Mouse (Mus musculus) lung, postnatal 36 days (tissue): Measurements from ENCODE around the gene Nfib.

Experiments used
- DNase-seq: peaks from one replicate; pipeline ENCODE4 v3.0.0; 2022; ENCODE audit warnings: mixed read lengths

Gene Nfib

DNA sequence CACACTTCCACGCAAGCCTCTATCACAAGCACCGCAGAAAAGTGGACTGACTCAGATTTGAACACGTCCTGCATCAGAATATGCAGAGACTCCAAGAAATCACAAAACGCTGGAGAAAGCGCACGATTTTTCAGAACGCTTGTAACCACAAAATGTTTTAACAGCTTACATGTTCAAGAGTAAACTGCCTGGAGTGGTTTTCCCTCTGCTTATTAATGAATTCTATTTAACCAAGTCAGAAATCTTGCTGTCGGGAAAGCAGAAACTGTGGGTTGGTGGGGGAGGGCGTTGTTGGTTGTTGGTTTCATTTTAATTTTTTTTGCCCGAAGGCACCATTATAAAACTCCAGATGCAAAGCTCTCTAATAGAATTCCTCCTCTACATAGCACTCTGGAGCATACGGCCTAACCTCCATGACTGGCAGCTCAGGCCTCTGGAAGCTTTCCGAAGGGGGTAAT lies 82.4 kb downstream of the Nfib start:
- no peak for DNase-seq

- DNase-seq = peak; percentile 83
These were observed 83.2 kb downstream of the Nfib start for GRCm38 (mm10) chr4:82622321-82622836.

DNA sequence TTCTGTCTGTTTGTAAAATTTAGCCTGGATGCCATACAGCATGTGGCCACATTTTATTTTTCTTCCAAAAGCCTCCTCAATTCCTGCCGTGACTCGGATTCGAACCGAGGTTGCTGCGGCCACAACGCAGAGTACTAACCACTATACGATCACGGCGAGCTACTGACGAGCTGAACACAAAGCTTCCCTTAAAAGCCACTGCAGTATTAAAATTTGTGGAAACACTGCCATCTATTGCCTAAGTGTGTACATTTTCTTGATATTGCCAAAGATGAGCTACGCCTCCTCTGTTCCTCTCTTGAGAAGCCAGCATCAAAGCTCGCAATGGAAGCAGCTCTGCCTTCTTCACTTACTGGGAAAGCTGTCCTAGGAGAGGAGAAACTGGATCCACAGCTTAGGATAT lies 86.0 kb downstream of the Nfib start:
- peak; percentile 42 for DNase-seq

- DNase-seq = peak; percentile 25
These were observed 86.5 kb downstream of the Nfib start for GRCm38 (mm10) chr4:82619003-82619402.

- no peak for DNase-seq
These were observed 88.3 kb downstream of the Nfib start for GRCm38 (mm10) chr4:82617257-82617656.

GRCm38 (mm10) chr4:82615712-82616111 lies 89.8 kb downstream of the Nfib start:
- no peak for DNase-seq

GRCm38 (mm10) chr4:82614466-82614805 lies 91.1 kb downstream of the Nfib start:
- DNase-seq = no peak

DNA sequence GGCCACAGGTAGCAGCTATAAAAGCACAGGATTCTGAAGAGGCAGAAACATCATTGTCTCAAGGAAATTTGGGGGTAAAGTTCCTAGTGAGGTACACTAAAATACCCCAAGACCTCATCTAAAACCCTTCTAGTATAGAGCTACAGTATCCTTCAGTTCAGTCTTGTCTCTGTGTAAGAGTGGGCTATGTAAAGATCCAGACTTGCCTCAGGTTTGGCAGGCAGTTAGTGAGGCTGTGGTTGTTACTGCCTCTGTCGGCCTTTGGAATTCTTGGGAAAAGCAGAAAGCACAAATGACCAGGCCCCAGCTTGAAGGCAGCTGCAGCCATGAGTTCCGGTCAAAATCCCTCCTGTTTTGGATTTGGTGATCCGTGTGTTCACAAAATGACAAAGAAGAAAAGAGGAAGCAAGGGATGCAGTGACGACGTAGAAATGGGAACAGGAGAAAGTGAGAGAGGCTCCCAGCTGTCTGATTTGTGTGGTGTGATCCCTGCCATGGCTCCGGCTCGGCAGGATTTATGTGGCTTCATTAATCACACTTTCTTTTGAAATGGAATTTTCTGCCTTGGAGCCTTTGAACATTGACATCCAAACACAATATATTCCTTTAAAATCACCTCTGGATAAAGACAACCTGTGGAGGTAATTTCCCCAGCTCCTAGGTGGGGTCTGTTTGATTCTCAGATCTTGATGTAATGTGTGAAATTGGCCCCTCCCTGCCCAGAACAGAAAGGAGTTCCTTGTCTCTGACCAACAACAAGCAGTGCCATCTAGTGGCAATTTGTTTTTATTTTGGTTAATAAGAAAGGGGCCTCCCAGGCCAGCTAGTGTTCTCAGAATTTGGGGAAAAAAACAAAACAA lies 91.7 kb downstream of the Nfib start:
- DNase-seq = peak; percentile 78

DNA sequence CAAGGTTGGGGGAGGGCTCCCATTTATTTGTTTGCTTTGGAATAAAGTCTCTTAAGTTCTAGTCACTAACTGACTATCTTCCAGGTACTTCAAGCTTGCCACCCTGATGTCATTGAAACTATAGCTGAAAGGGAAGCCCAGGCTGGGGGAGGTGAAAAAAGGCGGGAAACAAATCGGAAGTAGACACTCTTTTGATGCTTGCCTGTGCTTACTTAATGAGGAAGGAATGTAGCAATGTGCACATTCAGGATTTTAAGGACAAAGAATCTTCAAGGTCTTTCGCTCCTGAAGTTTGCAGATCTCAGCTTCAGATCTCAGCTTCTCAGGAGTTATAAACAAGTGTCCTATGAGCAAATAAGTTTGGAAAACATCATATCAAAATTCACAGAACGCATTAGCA lies 95.9 kb downstream of the Nfib start:
- no peak for DNase-seq

GRCm38 (mm10) chr4:82608768-82609610 lies 96.6 kb downstream of the Nfib start:
- DNase-seq = no peak

GRCm38 (mm10) chr4:82607266-82607665 lies 98.3 kb downstream of the Nfib start:
- no peak for DNase-seq

GRCm38 (mm10) chr4:82606351-82606750 lies 99.2 kb downstream of the Nfib start:
- DNase-seq = no peak

DNA sequence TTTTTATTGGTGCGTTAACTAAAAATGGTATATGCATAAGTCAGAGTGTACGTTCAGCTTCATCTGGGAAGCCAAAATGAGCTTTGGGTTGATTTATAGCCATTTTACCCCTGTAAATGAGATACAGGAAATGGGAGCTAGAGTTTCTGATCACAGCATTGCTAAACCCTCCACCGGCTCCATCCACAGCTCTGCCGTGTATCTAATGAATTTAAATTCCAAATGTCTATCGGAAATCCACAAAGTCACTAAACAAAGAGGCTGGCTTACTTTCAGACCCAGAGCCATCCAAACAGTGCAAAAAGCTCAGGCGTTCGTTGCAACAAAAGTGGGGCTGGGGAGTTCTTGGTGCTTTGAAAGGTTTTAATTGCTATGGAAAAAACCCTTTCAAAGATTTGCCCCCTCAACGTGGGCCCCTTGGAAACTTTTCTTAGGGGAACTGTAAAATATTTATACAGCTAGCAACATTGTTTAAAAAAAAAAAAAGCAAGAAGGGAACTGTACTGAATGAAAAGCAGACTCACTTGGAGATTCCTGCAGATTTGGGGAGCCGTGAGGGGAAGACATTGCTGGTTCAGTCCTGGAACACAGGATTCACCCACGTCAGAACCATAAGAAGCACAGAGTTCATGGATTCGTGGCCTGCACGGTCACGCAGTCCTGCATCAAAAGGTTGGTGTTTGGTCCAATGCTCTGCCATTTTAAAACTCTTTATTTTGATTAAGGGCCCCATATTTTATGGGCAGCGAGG lies 100.3 kb downstream of the Nfib start:
- DNase-seq = no peak

GRCm38 (mm10) chr4:82604501-82604900 lies 101.0 kb downstream of the Nfib start:
- no peak for DNase-seq

DNA sequence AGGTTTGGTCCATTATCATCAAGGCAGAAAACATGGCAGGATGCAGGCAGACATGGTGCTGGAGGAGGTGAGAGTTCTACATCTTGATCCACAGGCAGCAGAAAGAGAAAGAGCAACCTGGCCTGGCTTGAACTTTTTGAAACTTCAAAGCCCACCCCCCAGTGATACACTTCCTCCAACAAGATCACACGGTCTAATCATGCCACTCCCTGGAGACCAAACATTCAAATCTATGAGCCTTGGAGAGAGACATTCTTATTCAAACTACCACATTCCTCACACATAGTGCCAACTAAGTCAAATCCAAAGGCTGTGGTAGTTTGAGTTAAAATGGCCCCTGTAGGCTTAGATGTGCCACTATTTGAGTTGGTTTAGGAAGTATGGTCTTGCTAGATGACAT lies 104.9 kb downstream of the Nfib start:
- DNase-seq = no peak

DNA sequence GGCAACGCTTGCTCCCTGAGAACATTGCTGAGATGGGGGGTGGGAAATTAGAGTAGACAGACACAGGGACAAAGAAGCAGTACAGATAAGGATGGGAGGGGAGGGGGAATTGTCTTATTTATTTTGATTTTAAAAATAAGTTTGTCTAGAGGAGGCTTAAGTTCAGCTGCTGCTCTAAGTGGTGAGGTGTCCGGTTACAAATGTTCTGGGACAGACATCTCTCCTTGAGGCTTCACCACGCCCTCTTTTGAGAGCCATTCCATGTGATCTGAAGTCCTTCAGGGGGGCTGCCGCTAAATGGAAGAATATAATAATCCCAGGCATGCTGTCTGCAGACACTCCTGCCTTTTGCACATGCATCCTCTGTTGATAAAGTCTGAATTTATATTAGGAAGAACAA lies 107.1 kb downstream of the Nfib start:
- no peak for DNase-seq

DNA sequence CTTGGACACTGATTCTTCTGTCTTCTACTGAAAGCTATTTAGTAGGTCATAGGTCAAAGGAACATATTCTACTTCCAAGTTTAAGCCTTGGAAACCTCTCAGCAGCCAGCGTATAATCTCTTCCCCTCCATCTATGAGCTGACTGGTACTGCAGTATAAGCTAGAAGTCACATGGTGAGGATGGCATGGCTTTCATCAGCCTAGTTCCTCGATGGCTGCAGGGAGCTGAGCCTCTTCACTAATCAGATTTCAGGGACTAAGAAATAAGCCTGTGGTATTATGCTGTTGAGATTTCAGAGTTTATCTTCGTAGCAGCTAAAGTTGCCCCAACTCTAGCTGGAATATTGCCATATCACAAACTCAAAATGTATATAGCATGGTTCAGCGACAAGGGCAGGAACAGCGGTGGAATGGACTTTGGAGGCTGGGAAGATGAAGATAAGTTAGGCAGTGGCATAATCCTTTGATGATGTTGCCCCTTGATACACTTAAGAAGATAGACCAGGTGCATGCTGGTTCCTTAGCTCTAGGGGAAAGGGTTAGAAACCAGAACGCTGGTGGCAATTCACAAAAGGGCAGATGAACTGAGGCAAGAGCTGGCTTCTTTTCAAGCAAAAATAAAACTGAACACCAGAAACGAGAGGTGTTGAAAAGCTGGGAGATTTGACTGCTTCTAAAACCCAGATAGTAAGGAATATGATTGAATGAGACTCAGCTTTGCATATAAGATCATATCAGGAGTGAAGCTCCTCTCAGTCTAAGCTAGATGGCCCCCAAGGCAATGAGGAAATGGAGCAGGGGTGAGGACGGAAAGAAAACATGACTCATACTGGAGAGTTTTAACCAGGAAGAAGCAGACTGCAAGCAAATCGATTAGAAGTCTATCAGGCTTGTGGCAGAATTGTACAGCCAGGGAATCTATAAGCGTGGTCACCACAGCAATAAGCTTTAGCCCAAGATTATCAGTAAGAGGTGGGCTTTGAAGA lies 111.6 kb downstream of the Nfib start:
- no peak for DNase-seq

GRCm38 (mm10) chr4:82592086-82593030 lies 113.2 kb downstream of the Nfib start:
- peak; percentile 28 for DNase-seq

DNA sequence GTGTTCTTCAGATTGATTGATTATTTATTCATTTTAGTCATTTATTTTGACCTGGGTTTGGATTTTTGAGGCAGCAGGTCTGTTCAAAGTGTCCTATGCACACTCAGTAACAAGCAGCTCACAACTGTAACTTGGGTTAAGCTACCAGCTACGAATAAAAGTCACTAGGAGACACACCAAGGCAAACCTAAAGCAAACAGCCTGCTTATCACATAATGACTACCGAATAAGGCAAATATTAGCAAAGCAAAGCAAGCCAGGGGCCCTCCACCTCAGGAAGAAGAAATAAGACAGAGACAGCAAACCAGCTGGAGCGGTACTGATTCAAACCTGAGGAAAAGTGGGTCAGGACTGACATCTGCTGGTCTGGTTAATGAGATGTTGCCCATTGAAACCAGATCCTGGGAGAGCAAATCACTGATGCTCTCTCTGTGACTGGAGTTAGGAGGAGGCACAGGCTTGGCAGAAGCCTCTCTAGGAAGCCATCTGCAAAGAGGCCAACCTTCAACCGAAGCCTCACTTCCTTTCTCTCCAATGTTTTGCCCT lies 116.1 kb downstream of the Nfib start:
- peak; percentile 73 for DNase-seq

DNA sequence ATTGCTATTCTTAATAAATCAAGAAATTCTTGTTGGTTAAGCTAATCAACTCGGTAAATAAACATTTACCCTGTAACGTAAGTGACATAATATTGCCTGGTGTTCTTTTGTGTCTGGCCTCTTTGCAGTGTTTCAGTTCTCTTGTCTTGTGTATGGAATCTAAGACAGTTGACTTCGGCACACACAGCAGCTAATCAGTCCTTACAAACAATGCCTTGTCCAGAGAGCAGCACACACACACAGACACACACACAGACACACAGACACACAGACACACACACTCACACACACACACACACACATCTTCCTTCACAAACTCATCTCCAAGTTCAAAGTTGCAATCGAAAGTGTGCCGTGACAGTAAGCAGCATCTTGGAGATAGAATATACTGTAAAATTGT lies 116.8 kb downstream of the Nfib start:
- DNase-seq = no peak
